Mouse (Mus musculus) midbrain, embryonic 11.5 days (tissue): ENCODE data around the gene Slc39a5. TPM values are rescaled to one million over a fixed set of nuclear protein-coding genes. Genes with fewer than 3 reads are reported as not detected.

Source experiments
- ATAC-seq: fragments of 200-750 bp; cut with Nextera tagmentation; 2 replicates; pipeline ENCODE4 v1.8.0; 2017; ENCODE audit warnings: moderate TSS enrichment, moderate library complexity; ENCODE audit not compliant: low FRiP score
- DNase-seq: peaks from one replicate; pipeline ENCODE4 v3.0.0; 2015; ENCODE audit warnings: low spot score; ENCODE audit errors: missing footprints
- H3K27ac ChIP-seq: fragments of 300-500 bp; sonication (generic); 2 replicates; pipeline ENCODE4 v1.5.1; 2014; ENCODE audit warnings: low read depth, low read length
- H3K27me3 ChIP-seq: fragments of 300-500 bp; sonication (generic); 2 replicates; pipeline ENCODE4 v1.6.1; 2014; ENCODE audit warnings: mild to moderate bottlenecking, low read length, moderate library complexity, mixed read lengths; ENCODE audit not compliant: control insufficient read depth, insufficient read depth
- H3K36me3 ChIP-seq: fragments of 300-500 bp; sonication (generic); 2 replicates; pipeline ENCODE4 v1.6.1; 2014; ENCODE audit warnings: mild to moderate bottlenecking, low read length, moderate library complexity, mixed read lengths; ENCODE audit not compliant: control insufficient read depth, insufficient read depth
- H3K4me1 ChIP-seq: fragments of 300-500 bp; sonication (generic); 2 replicates; pipeline ENCODE4 v1.6.1; 2014; ENCODE audit warnings: low read length; ENCODE audit not compliant: control insufficient read depth, insufficient read depth
- H3K4me2 ChIP-seq: fragments of 300-500 bp; sonication (generic); 2 replicates; pipeline ENCODE4 v1.6.1; 2014; ENCODE audit warnings: mild to moderate bottlenecking, moderate library complexity
- H3K4me3 ChIP-seq: fragments of 300-500 bp; sonication (generic); 2 replicates; pipeline ENCODE4 v1.5.1; 2014; ENCODE audit warnings: low read depth, low read length
- H3K9ac ChIP-seq: fragments of 300-500 bp; sonication (generic); 2 replicates; pipeline ENCODE4 v1.6.1; 2014; ENCODE audit warnings: low read length
- H3K9me3 ChIP-seq: fragments of 300-500 bp; sonication (generic); 2 replicates; pipeline ENCODE4 v1.6.1; 2016; ENCODE audit warnings: low read length; ENCODE audit not compliant: control insufficient read depth
- WGBS: fragments of 180-500 bp; shearing (Covaris S2); extraction: QIAGEN DNeasy Blood & Tissue Kit; methylation state at CpG from one replicate; pipeline ENCODE4 v1.1.7; 2014; 5-methylcytosine and 5-hydroxymethylcytosine counted together
- microRNA-seq: library from miRNA; unstranded; fragments of <30 nt; microRNA quantifications from one replicate; pipeline ENCODE4, GENCODE M21; 2017
- polyA plus RNA-seq: library from polyadenylated mRNA; unstranded; fragments of >200 nt; fragmentation: Nextera tagmentation; extraction: Ambion mirVana; gene quantifications from 2 replicates; pipeline ENCODE4 v1.2.1, GENCODE M21; 2014

Gene Slc39a5
- polyA plus RNA-seq, 1 experiment from 2014 or later, result not detected

DNA sequence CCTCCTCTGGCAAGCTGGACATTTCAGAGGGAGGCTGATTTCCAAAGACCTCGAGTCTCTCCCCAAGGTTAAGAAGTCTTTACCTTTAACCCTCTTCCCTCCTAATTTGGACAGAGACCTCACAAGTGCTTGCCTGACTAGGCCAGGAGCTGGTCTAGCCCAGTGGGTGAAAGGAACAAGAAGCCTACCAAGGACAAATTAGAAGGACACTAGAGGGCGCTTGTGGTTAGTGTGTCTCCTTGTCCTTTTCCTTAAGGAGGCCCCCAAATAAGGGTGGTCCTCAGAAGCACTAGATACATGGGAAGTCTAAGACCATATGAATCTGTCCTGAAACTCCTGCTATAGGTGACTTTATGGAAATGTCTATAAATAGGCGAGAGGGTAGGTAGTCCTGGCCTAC lies 38.5 kb downstream of the Slc39a5 start:
- no peak overlapping the region for H3K9ac ChIP-seq
- H3K27me3 ChIP-seq, result no peaks in the 10 kb centered on the region
- H3K4me3 ChIP-seq, result no peak overlapping the region
- ATAC-seq, result no peak
- no peak for DNase-seq
- H3K36me3 ChIP-seq, result peaks cover 32% of the 10 kb centered on the region
- no peak overlapping the region for H3K27ac ChIP-seq
- 47% methylated on average over 3 of the region's 3 CpGs for WGBS
- no peaks in the 10 kb centered on the region for H3K9me3 ChIP-seq
- H3K4me2 ChIP-seq, result no peak overlapping the region
- H3K4me1 ChIP-seq, result no peaks in the 10 kb centered on the region

DNA sequence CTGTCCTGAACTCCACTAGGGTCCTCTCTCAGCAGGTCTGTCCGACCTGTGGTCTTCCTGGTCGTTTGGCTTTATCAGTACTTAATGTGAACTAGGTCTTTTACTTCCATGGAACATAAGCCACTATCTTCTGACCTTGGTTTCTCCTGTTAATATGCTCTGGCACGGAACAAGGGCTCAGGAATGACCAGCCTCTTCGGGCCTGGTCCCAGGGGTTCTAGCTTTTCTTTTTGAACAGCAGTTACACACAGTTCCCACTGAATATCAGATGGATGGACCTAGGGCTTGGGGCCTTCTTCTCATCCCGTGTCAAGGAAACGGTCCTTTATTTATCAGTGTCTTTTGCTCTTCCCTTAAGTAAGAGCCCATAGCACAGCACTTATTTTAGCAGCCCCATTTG lies 39.2 kb downstream of the Slc39a5 start:
- DNase-seq (no peak), ATAC-seq (no peak)
- Histone ChIP-seq H3K9me3 (no peaks in the 10 kb centered on the region), H3K27me3 (no peaks in the 10 kb centered on the region), H3K4me2 (no peak overlapping the region), H3K27ac (no peak overlapping the region), H3K4me1 (no peaks in the 10 kb centered on the region), H3K36me3 (peaks cover 36% of the 10 kb centered on the region), H3K9ac (no peak overlapping the region), H3K4me3 (no peak overlapping the region)
- 92% methylated on average over 6 of the region's 6 CpGs for WGBS

DNA sequence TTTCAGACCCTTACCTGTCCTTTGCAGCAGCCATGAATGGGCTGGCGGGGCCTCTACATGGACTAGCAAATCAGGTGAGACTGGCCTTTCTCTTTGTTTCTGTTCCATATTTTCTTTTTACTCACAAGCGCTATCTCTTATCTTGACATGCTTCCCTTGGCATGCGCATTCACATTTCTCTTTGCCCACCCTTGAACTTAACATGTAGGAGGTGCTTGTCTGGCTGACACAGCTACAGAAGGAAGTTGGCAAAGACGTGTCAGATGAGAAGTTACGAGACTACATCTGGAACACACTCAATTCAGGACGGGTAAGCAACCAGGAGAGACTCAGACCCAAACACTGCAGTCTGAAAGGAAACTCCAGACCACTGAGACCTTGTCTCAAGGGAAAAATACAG lies 41.8 kb downstream of the Slc39a5 start:
- Histone ChIP-seq H3K9ac (no peak overlapping the region), H3K4me1 (no peaks in the 10 kb centered on the region), H3K4me2 (no peak overlapping the region), H3K36me3 (peaks cover 41% of the 10 kb centered on the region), H3K9me3 (no peaks in the 10 kb centered on the region), H3K4me3 (no peak overlapping the region), H3K27me3 (no peaks in the 10 kb centered on the region), H3K27ac (no peak overlapping the region)
- 93% methylated on average over 6 of the region's 6 CpGs for WGBS
- DNase-seq (no peak), ATAC-seq (no peak)

DNA sequence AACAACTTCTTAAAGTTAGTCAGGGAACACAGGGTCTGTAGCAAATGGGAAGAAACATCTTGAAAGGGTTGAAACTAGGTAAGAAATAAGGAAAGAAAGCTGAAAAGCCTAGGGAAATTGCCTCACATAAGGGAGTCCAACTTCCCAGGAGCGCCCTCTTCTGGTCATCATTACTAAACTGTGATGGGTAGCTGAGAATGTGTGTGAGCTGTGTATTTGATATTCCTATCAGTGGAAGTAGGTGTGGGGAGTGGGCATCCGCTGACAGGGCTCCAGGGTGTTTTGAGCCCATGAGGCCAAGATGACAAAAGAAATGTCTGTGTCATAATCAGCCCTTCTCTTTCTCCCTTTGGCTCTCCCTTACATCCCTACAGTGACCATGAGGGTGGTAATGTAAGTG lies 42.2 kb downstream of the Slc39a5 start:
- Histone ChIP-seq H3K9ac (no peak overlapping the region), H3K4me3 (no peak overlapping the region), H3K27me3 (no peaks in the 10 kb centered on the region), H3K9me3 (no peaks in the 10 kb centered on the region), H3K4me2 (no peak overlapping the region), H3K4me1 (no peaks in the 10 kb centered on the region), H3K27ac (no peak overlapping the region), H3K36me3 (peaks cover 46% of the 10 kb centered on the region)
- DNase-seq (peak; percentile 89), ATAC-seq (no peak)
- WGBS, result 59% methylated on average over 2 of the region's 2 CpGs

DNA sequence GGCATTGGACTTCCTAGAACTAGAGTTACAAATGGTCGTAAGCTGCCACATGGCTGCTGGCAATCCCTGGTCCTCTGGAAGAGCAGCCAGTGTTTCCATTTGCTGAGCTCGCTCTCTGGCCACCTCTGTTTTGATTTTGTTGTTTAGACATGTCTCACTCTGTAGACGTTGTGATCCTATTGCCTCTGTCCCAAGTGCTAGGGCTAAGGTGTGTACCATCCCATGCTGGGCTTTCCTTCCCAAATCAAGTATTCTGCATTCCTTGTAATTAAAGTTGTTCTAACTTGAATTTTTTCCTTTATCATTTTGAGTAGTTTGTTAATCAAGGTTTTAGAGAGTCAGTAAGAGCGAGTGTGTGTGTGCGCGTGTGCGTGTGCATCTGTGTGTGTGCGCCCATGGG lies 53.5 kb downstream of the Slc39a5 start:
- 93% methylated on average over 8 of the region's 8 CpGs for WGBS
- DNase-seq, result no peak
- ATAC-seq, result no peak
- H3K9me3 ChIP-seq, result no peaks in the 10 kb centered on the region
- H3K27me3 ChIP-seq, result no peaks in the 10 kb centered on the region
- H3K4me1 ChIP-seq, result no peaks in the 10 kb centered on the region
- no peak overlapping the region for H3K9ac ChIP-seq
- no peak overlapping the region for H3K27ac ChIP-seq
- H3K4me2 ChIP-seq, result no peak overlapping the region
- H3K4me3 ChIP-seq, result no peak overlapping the region
- H3K36me3 ChIP-seq, result peaks cover 5% of the 10 kb centered on the region; the same call in 1 of the 2 replicates

Small RNA genes lying within 50 kb of the gene (microRNA-seq; reads per million reads assigned to microRNA genes)
- gene Gm25361, result not detected
- not detected for gene Gm26308
- gene Mir6914, result 0.76 reads per million
- gene Mir6915, result 0.95 reads per million

Other genes starting within 250 kb of the Slc39a5 start
- 19.7 TPM in 2 replicates for gene Rbms2, start 220.9 kb downstream of the Slc39a5 start, polyA plus RNA-seq
- 0.72 and 0.82 TPM in 2 replicates for gene Gls2, start 206.8 kb downstream of the Slc39a5 start, polyA plus RNA-seq
- 25.7 and 27.5 TPM in 2 replicates for gene Spryd4, start 189.4 kb downstream of the Slc39a5 start, polyA plus RNA-seq
- gene Mip, start 175.4 kb downstream of the Slc39a5 start, polyA plus RNA-seq, result 0.12 TPM in 1 of 2 replicates, not detected in the other
- 48.1 and 52.5 TPM in 2 replicates for gene Timeless, start 169.2 kb downstream of the Slc39a5 start, polyA plus RNA-seq
- gene Apon, start 147.1 kb downstream of the Slc39a5 start, polyA plus RNA-seq, result 0.22 and 0.57 TPM in 2 replicates
- gene Apof, start 132.6 kb downstream of the Slc39a5 start, polyA plus RNA-seq, result not detected in 2 replicates
- 14.9 and 16.7 TPM in 2 replicates for gene Stat2, start 130.7 kb downstream of the Slc39a5 start, polyA plus RNA-seq
- not detected in 2 replicates for gene Il23a, start 102.5 kb downstream of the Slc39a5 start, polyA plus RNA-seq
- gene Pan2, start 97.9 kb downstream of the Slc39a5 start, polyA plus RNA-seq, result 37.2 and 37.5 TPM in 2 replicates
- gene Cnpy2, start 78.8 kb downstream of the Slc39a5 start, polyA plus RNA-seq, result 222 and 239 TPM in 2 replicates
- 236 and 248 TPM in 2 replicates for gene Cs, start 63.5 kb downstream of the Slc39a5 start, polyA plus RNA-seq
- 23.1 and 23.4 TPM in 2 replicates for gene Coq10a, start 32.2 kb downstream of the Slc39a5 start, polyA plus RNA-seq
- gene Ankrd52, start 24.1 kb downstream of the Slc39a5 start, polyA plus RNA-seq, result 7.5 and 8.6 TPM in 2 replicates
- 131 and 154 TPM in 2 replicates for gene Nabp2, start 10.3 kb upstream of the Slc39a5 start, polyA plus RNA-seq
- 43.1 and 43.8 TPM in 2 replicates for gene Rnf41, start 10.4 kb upstream of the Slc39a5 start, polyA plus RNA-seq
- gene Smarcc2, start 58.0 kb upstream of the Slc39a5 start, polyA plus RNA-seq, result 124 and 138 TPM in 2 replicates
- gene Myl6, start 92.9 kb upstream of the Slc39a5 start, polyA plus RNA-seq, result 683 and 746 TPM in 2 replicates
- gene Myl6b, start 97.5 kb upstream of the Slc39a5 start, polyA plus RNA-seq, result 3.4 and 3.7 TPM in 2 replicates
- 15.6 and 18.1 TPM in 2 replicates for gene Esyt1, start 124.6 kb upstream of the Slc39a5 start, polyA plus RNA-seq
- 16.0 and 19.0 TPM in 2 replicates for gene Zc3h10, start 146.5 kb upstream of the Slc39a5 start, polyA plus RNA-seq
- gene Rpl41, start 148.1 kb upstream of the Slc39a5 start, polyA plus RNA-seq, result 2,670 and 2,991 TPM in 2 replicates
- 241 and 249 TPM in 2 replicates for gene Pa2g4, start 164.8 kb upstream of the Slc39a5 start, polyA plus RNA-seq
- 0.49 and 0.77 TPM in 2 replicates for gene Erbb3, start 188.4 kb upstream of the Slc39a5 start, polyA plus RNA-seq
- gene Rps26, start 225.5 kb upstream of the Slc39a5 start, polyA plus RNA-seq, result 588 and 638 TPM in 2 replicates
- 3.8 and 4.2 TPM in 2 replicates for gene Ikzf4, start 244.8 kb upstream of the Slc39a5 start, polyA plus RNA-seq